Mouse (Mus musculus): ENCODE measurements around the gene Vmn1r158. TPM values are rescaled to one million over a fixed set of nuclear protein-coding genes. Genes with fewer than 3 reads are reported as not detected.
"Not testable (repeated sequence)": the region's sequence is repeated elsewhere in the genome, so short reads cannot be mapped to it uniquely, and the experiment has no call there.

Gene Vmn1r158
- not detected in 2 replicates for polyA plus RNA-seq (2015; fragmentation: Nextera tagmentation; extraction: Ambion mirVana)

GRCm38 (mm10) chr7:22790682-22791081 lies at the start of gene Vmn1r158:
Gene Vmn1r158 (minus strand): TSS chr7:22790782.
- H3K4me3 ChIP-seq (ENCODE audit: low read depth, low read length); H3K27ac ChIP-seq (ENCODE audit: low read length); H3K9ac ChIP-seq (ENCODE audit: low read depth, low read length); ATAC-seq; H3K27me3 ChIP-seq (ENCODE audit: control insufficient read depth, insufficient read depth, low read depth, low read length); H3K4me1 ChIP-seq (ENCODE audit: control insufficient read depth, insufficient read depth, low read length); H3K36me3 ChIP-seq (ENCODE audit: control insufficient read depth, insufficient read depth, low read length); H3K9me3 ChIP-seq (replicated peaks; ENCODE audit: control insufficient read depth, low read length, poor library complexity, severe bottlenecking); H3K4me2 ChIP-seq (ENCODE audit: low read length): not testable (repeated sequence)
- WGBS = 59% methylated on average over 2 of the region's 2 CpGs

- H3K9me3 ChIP-seq (replicated peaks; ENCODE audit: control insufficient read depth, low read length, poor library complexity, severe bottlenecking); H3K36me3 ChIP-seq (ENCODE audit: control insufficient read depth, insufficient read depth, low read length); H3K4me3 ChIP-seq (ENCODE audit: low read depth, low read length); H3K27ac ChIP-seq (ENCODE audit: low read length); H3K9ac ChIP-seq (ENCODE audit: low read depth, low read length); H3K4me1 ChIP-seq (ENCODE audit: control insufficient read depth, insufficient read depth, low read length); ATAC-seq; H3K4me2 ChIP-seq (ENCODE audit: low read length); H3K27me3 ChIP-seq (ENCODE audit: control insufficient read depth, insufficient read depth, low read depth, low read length): not testable (repeated sequence)
- 98% methylated on average over 2 of the region's 11 CpGs for WGBS
Observed at GRCm38 (mm10) chr7:22775981-22776380, 14.6 kb downstream of the Vmn1r158 start.

DNA sequence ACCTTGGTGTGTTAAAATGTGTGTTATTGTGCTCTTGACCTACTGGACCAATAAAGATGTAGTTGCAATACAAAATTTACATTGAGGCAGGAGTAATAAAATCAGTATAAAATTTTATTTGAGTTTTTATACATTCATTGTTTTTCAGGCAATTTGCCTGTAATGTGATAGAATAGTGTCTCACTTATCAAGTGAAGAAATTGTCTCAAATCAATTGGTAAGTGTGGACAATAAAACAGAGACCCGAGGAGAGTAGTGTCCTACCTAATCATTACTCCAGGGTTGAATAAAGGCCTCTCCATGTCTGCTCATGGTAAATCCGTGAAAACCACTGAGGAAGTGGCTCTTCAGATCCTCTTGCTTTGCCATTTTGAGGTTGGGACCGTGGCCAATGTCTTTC lies 29.2 kb downstream of the Vmn1r158 start, which contains the start of gene Vmn1r157:
Gene Vmn1r157, plus strand, starts transcription at position 301 of the 400 bp plus-strand sequence.
- H3K4me1 ChIP-seq (ENCODE audit: control insufficient read depth, insufficient read depth, low read length); H3K4me2 ChIP-seq (ENCODE audit: low read length); H3K36me3 ChIP-seq (ENCODE audit: control insufficient read depth, insufficient read depth, low read length); H3K9ac ChIP-seq (ENCODE audit: low read depth, low read length); H3K4me3 ChIP-seq (ENCODE audit: low read depth, low read length); H3K27ac ChIP-seq (ENCODE audit: low read length); ATAC-seq; H3K27me3 ChIP-seq (ENCODE audit: control insufficient read depth, insufficient read depth, low read depth, low read length); H3K9me3 ChIP-seq (replicated peaks; ENCODE audit: control insufficient read depth, low read length, poor library complexity, severe bottlenecking): not testable (repeated sequence)
- 38% methylated on average over 2 of the region's 3 CpGs for WGBS

Other genes starting within 250 kb of the Vmn1r158 start
- gene Gm4201, start 225.4 kb downstream of the Vmn1r158 start, polyA plus RNA-seq (2015; fragmentation: Nextera tagmentation; extraction: Ambion mirVana) = not detected in 2 replicates
- gene Gm4565, start 202.7 kb downstream of the Vmn1r158 start, polyA plus RNA-seq (2015; fragmentation: Nextera tagmentation; extraction: Ambion mirVana) = not detected in 2 replicates
- not detected in 2 replicates for gene Vmn1r155, start 132.8 kb downstream of the Vmn1r158 start, polyA plus RNA-seq (2015; fragmentation: Nextera tagmentation; extraction: Ambion mirVana)
- gene Gm8693, start 98.5 kb downstream of the Vmn1r158 start, polyA plus RNA-seq (2015; fragmentation: Nextera tagmentation; extraction: Ambion mirVana) = not detected in 2 replicates
- gene Gm4567, start 71.1 kb downstream of the Vmn1r158 start, polyA plus RNA-seq (2015; fragmentation: Nextera tagmentation; extraction: Ambion mirVana) = not detected in 2 replicates
- not detected in 2 replicates for gene Vmn1r157, start 29.1 kb downstream of the Vmn1r158 start, polyA plus RNA-seq (2015; fragmentation: Nextera tagmentation; extraction: Ambion mirVana)
- gene Vmn1r159, start 52.8 kb upstream of the Vmn1r158 start, polyA plus RNA-seq (2015; fragmentation: Nextera tagmentation; extraction: Ambion mirVana) = not detected in 2 replicates
- gene Vmn1r160, start 80.4 kb upstream of the Vmn1r158 start, polyA plus RNA-seq (2015; fragmentation: Nextera tagmentation; extraction: Ambion mirVana) = not detected in 2 replicates
- not detected in 2 replicates for gene Gm4214, start 193.9 kb upstream of the Vmn1r158 start, polyA plus RNA-seq (2015; fragmentation: Nextera tagmentation; extraction: Ambion mirVana)
- gene Gm4216, start 229.1 kb upstream of the Vmn1r158 start, polyA plus RNA-seq (2015; fragmentation: Nextera tagmentation; extraction: Ambion mirVana) = not detected in 2 replicates